Mouse (Mus musculus) bone marrow, adult 2 months (tissue): ENCODE measurements at regions not wholly inside any gene's neighbourhood (a gene's known extent, or its start where the extent isn't known, plus 50 kb on each side); places are given as distances from the start of the nearest gene placed in this dataset.

ENCODE experiments used
- CTCF ChIP-seq: fragments of 200-500 bp; IDR thresholded peaks from 2 replicates; pipeline ENCODE4 v1.5.1; 2011; ENCODE audit warnings: low read length, control low read depth; ENCODE audit not compliant: control insufficient read depth, insufficient read depth
- POLR2A ChIP-seq: fragments of 200-500 bp; IDR thresholded peaks from 2 replicates; pipeline ENCODE4 v1.6.1; 2011; ENCODE audit warnings: low read depth, mild to moderate bottlenecking, control low read depth, low read length, borderline replicate concordance; ENCODE audit not compliant: control insufficient read depth

GRCm38 (mm10) chr4:125765171-125765570 lies 259.2 kb upstream of the Csf3r start:
- TF ChIP-seq CTCF, result no peak
- TF ChIP-seq POLR2A, result no peak
